Mouse (Mus musculus) forebrain, embryonic 15.5 days (tissue): ENCODE data around the gene Ptpra. TPM values are rescaled to one million over a fixed set of nuclear protein-coding genes. Genes with fewer than 3 reads are reported as not detected.

Experiments
- ATAC-seq: fragments of 200-750 bp; cut with Nextera tagmentation; replicated peaks from 2 replicates; pipeline ENCODE4 v1.8.0; 2017; ENCODE audit warnings: mild to moderate bottlenecking, moderate TSS enrichment, moderate library complexity
- H3K27ac ChIP-seq: fragments of 300-500 bp; sonication (generic); replicated peaks from 2 replicates; pipeline ENCODE4 v1.5.1; 2015; ENCODE audit warnings: mild to moderate bottlenecking, inconsistent platforms
- H3K27me3 ChIP-seq: fragments of 300-500 bp; sonication (generic); 2 replicates; pipeline ENCODE4 v1.6.1; 2015; ENCODE audit warnings: inconsistent platforms
- H3K36me3 ChIP-seq: fragments of 300-500 bp; sonication (generic); 2 replicates; pipeline ENCODE4 v1.6.1; 2015; ENCODE audit warnings: mild to moderate bottlenecking, inconsistent platforms
- H3K4me1 ChIP-seq: fragments of 300-500 bp; sonication (generic); 2 replicates; pipeline ENCODE4 v1.6.1; 2015; ENCODE audit warnings: inconsistent platforms
- H3K4me2 ChIP-seq: fragments of 300-500 bp; sonication (generic); replicated peaks from 2 replicates; pipeline ENCODE4 v1.6.1; 2015; ENCODE audit warnings: mild to moderate bottlenecking, inconsistent platforms
- H3K4me3 ChIP-seq: fragments of 300-500 bp; sonication (generic); 2 replicates; pipeline ENCODE4 v1.5.1; 2015; ENCODE audit warnings: mild to moderate bottlenecking, inconsistent platforms
- H3K9ac ChIP-seq: fragments of 300-500 bp; sonication (generic); replicated peaks from 2 replicates; pipeline ENCODE4 v1.6.1; 2015; ENCODE audit warnings: mild to moderate bottlenecking, inconsistent platforms
- H3K9me3 ChIP-seq: fragments of 300-500 bp; sonication (generic); 2 replicates; pipeline ENCODE4 v1.6.1; 2016; ENCODE audit warnings: inconsistent platforms
- WGBS: fragments of 180-500 bp; shearing (Covaris S2); methylation state at CpG from one replicate; pipeline ENCODE4 v1.1.7; 2015; ENCODE audit warnings: mixed read lengths; 5-methylcytosine and 5-hydroxymethylcytosine counted together
- polyA plus RNA-seq: library from polyadenylated mRNA; unstranded; fragments of >200 nt; fragmentation: Nextera tagmentation; extraction: Ambion mirVana; gene quantifications from 2 replicates; pipeline ENCODE4 v1.2.1, GENCODE M21; 2015

The Ptpra gene
- polyA plus RNA-seq, 1 experiment from 2014 or later = 160 TPM

GRCm38 (mm10) chr2:130536890-130537289 is 86.8 kb downstream of the Ptpra start:
- no peak overlapping the region for H3K9ac ChIP-seq
- H3K27me3 ChIP-seq = no peaks in the 10 kb centered on the region
- no peak overlapping the region for H3K27ac ChIP-seq
- H3K9me3 ChIP-seq = no peaks in the 10 kb centered on the region
- H3K36me3 ChIP-seq = peaks cover 82% of the 10 kb centered on the region
- 64% methylated on average over 3 of the region's 3 CpGs for WGBS
- ATAC-seq = no peak
- no peak overlapping the region for H3K4me2 ChIP-seq
- no peak overlapping the region for H3K4me3 ChIP-seq
- no peaks in the 10 kb centered on the region for H3K4me1 ChIP-seq

- Histone ChIP-seq H3K4me1 (no peaks in the 10 kb centered on the region), H3K9ac (no peak overlapping the region), H3K9me3 (no peaks in the 10 kb centered on the region), H3K4me3 (no peak overlapping the region), H3K27me3 (no peaks in the 10 kb centered on the region), H3K4me2 (no peak overlapping the region), H3K36me3 (peaks cover 82% of the 10 kb centered on the region), H3K27ac (no peak overlapping the region)
- ATAC-seq = no peak
- 89% methylated on average over 8 of the region's 8 CpGs for WGBS
Observed at GRCm38 (mm10) chr2:130538876-130539546, 88.9 kb downstream of the Ptpra start.

GRCm38 (mm10) chr2:130540266-130540665 is 90.2 kb downstream of the Ptpra start:
- no peak overlapping the region for H3K27ac ChIP-seq
- no peaks in the 10 kb centered on the region for H3K4me1 ChIP-seq
- H3K27me3 ChIP-seq = no peaks in the 10 kb centered on the region
- no peak overlapping the region for H3K4me3 ChIP-seq
- no peaks in the 10 kb centered on the region for H3K9me3 ChIP-seq
- peaks cover 84% of the 10 kb centered on the region for H3K36me3 ChIP-seq
- ATAC-seq = no peak
- WGBS = 93% methylated on average over 9 of the region's 9 CpGs
- H3K9ac ChIP-seq = no peak overlapping the region
- no peak overlapping the region for H3K4me2 ChIP-seq

GRCm38 (mm10) chr2:130546957-130547356 is 96.9 kb downstream of the Ptpra start:
- no peak for ATAC-seq
- Histone ChIP-seq H3K9me3 (no peaks in the 10 kb centered on the region), H3K4me1 (no peaks in the 10 kb centered on the region), H3K4me3 (no peak overlapping the region), H3K27ac (no peak overlapping the region), H3K4me2 (no peak overlapping the region), H3K9ac (no peak overlapping the region), H3K27me3 (no peaks in the 10 kb centered on the region), H3K36me3 (peaks cover 87% of the 10 kb centered on the region)
- WGBS = 90% methylated on average over 8 of the region's 8 CpGs

- H3K9ac ChIP-seq = no peak overlapping the region
- H3K4me1 ChIP-seq = no peaks in the 10 kb centered on the region
- ATAC-seq = no peak
- no peaks in the 10 kb centered on the region for H3K27me3 ChIP-seq
- peaks cover 73% of the 10 kb centered on the region for H3K36me3 ChIP-seq
- H3K9me3 ChIP-seq = no peaks in the 10 kb centered on the region
- 93% methylated on average over 7 of the region's 7 CpGs for WGBS
- no peak overlapping the region for H3K27ac ChIP-seq
- H3K4me2 ChIP-seq = no peak overlapping the region
- no peak overlapping the region for H3K4me3 ChIP-seq
Observed at GRCm38 (mm10) chr2:130554841-130555240, 104.8 kb downstream of the Ptpra start.

- Histone ChIP-seq H3K27me3 (no peaks in the 10 kb centered on the region), H3K9me3 (no peaks in the 10 kb centered on the region), H3K36me3 (peaks cover 63% of the 10 kb centered on the region), H3K4me2 (no peak overlapping the region), H3K4me3 (no peak overlapping the region), H3K4me1 (no peaks in the 10 kb centered on the region), H3K9ac (no peak overlapping the region), H3K27ac (no peak overlapping the region)
- ATAC-seq = no peak
- 88% methylated on average over 1 of the region's 1 CpGs for WGBS
Observed at GRCm38 (mm10) chr2:130556292-130556691, 106.2 kb downstream of the Ptpra start.

GRCm38 (mm10) chr2:130557462-130557861 is 107.4 kb downstream of the Ptpra start:
- no peak overlapping the region for H3K9ac ChIP-seq
- no peaks in the 10 kb centered on the region for H3K4me1 ChIP-seq
- no peak overlapping the region for H3K27ac ChIP-seq
- no peaks in the 10 kb centered on the region for H3K27me3 ChIP-seq
- H3K9me3 ChIP-seq = no peaks in the 10 kb centered on the region
- 99% methylated on average over 2 of the region's 2 CpGs for WGBS
- H3K4me3 ChIP-seq = no peak overlapping the region
- ATAC-seq = no peak
- peaks cover 51% of the 10 kb centered on the region for H3K36me3 ChIP-seq
- no peak overlapping the region for H3K4me2 ChIP-seq

- Histone ChIP-seq H3K4me2 (no peak overlapping the region), H3K27ac (no peak overlapping the region), H3K36me3 (peaks cover 45% of the 10 kb centered on the region), H3K4me3 (no peak overlapping the region), H3K9me3 (no peaks in the 10 kb centered on the region), H3K4me1 (peaks cover 3% of the 10 kb centered on the region), H3K27me3 (no peaks in the 10 kb centered on the region), H3K9ac (no peak overlapping the region)
- WGBS = 71% methylated on average over 2 of the region's 2 CpGs
- ATAC-seq = no peak
Observed at GRCm38 (mm10) chr2:130558015-130558414, 107.9 kb downstream of the Ptpra start.

- peak; percentile 99 for ATAC-seq
- Histone ChIP-seq H3K27ac (peak within 1 kb of the TSS; percentile 57), H3K9me3 (no peaks in the 10 kb centered on the region), H3K4me1 (peaks cover 23% of the 10 kb centered on the region), H3K9ac (peak within 1 kb of the TSS; percentile 74), H3K36me3 (peaks cover 16% of the 10 kb centered on the region), H3K27me3 (no peaks in the 10 kb centered on the region), H3K4me3 (peak within 1 kb of the TSS; percentile 92), H3K4me2 (peak within 1 kb of the TSS; percentile 73)
- WGBS = under 1% methylated on average over 61 of the region's 61 CpGs
Observed at GRCm38 (mm10) chr2:130563212-130564055, 113.4 kb downstream of the Ptpra start, which contains the start of gene Mrps26. Mrps26 (plus strand) TSS chr2:130563742.

GRCm38 (mm10) chr2:130564063-130564462 is 114.0 kb downstream of the Ptpra start:
- Histone ChIP-seq H3K9ac (peak overlapping the region; percentile 74), H3K4me2 (peak overlapping the region; percentile 73), H3K36me3 (peaks cover 14% of the 10 kb centered on the region), H3K4me3 (peak overlapping the region; percentile 92), H3K9me3 (no peaks in the 10 kb centered on the region), H3K27ac (0 out of 2 replicates have a peak overlapping the region, but pooled peaks have one; percentile 57), H3K4me1 (peaks cover 23% of the 10 kb centered on the region), H3K27me3 (no peaks in the 10 kb centered on the region)
- under 1% methylated on average over 23 of the region's 23 CpGs for WGBS
- peak; percentile 24 for ATAC-seq

- H3K4me3 ChIP-seq = no peak overlapping the region
- H3K36me3 ChIP-seq = peaks cover 14% of the 10 kb centered on the region
- no peak for ATAC-seq
- H3K4me2 ChIP-seq = peak overlapping the region; percentile 73
- H3K9ac ChIP-seq = no peak overlapping the region
- no peak overlapping the region for H3K27ac ChIP-seq
- no peaks in the 10 kb centered on the region for H3K27me3 ChIP-seq
- H3K4me1 ChIP-seq = peaks cover 23% of the 10 kb centered on the region
- WGBS = 81% methylated on average over 8 of the region's 8 CpGs
- H3K9me3 ChIP-seq = no peaks in the 10 kb centered on the region
Observed at GRCm38 (mm10) chr2:130564983-130565382, 114.9 kb downstream of the Ptpra start.

- H3K27me3 ChIP-seq = no peaks in the 10 kb centered on the region
- H3K4me3 ChIP-seq = no peak overlapping the region
- H3K4me2 ChIP-seq = no peak overlapping the region
- ATAC-seq = no peak
- H3K36me3 ChIP-seq = peaks cover 14% of the 10 kb centered on the region
- WGBS = 63% methylated on average over 4 of the region's 4 CpGs
- no peak overlapping the region for H3K9ac ChIP-seq
- no peak overlapping the region for H3K27ac ChIP-seq
- no peaks in the 10 kb centered on the region for H3K9me3 ChIP-seq
- H3K4me1 ChIP-seq = peaks cover 17% of the 10 kb centered on the region
Observed at GRCm38 (mm10) chr2:130568921-130569320, 118.8 kb downstream of the Ptpra start.
